Mouse (Mus musculus): ENCODE data around the gene Shank2. TPM values are rescaled to one million over a fixed set of nuclear protein-coding genes. Genes with fewer than 3 reads are reported as not detected.

The Shank2 gene
- polyA plus RNA-seq, 2 experiments, result 0.59 to 0.89 TPM

- Histone ChIP-seq H3K4me3 (replicated peaks; ENCODE audit: low read length) (no peak overlapping the region), H3K4me2 (replicated peaks; ENCODE audit: low read depth, low read length, severe bottlenecking) (no peak overlapping the region), H3K27ac (replicated peaks; ENCODE audit: low read depth, low read length) (no peak overlapping the region), H3K9me3 (ENCODE audit: control insufficient read depth, low read length) (no peaks in the 10 kb centered on the region), H3K4me1 (ENCODE audit: control insufficient read depth, insufficient read depth, low read length) (no peaks in the 10 kb centered on the region), H3K36me3 (ENCODE audit: control insufficient read depth, insufficient read depth, low read length) (no peaks in the 10 kb centered on the region), H3K9ac (ENCODE audit: low read depth, low read length, severe bottlenecking) (no peak overlapping the region), H3K27me3 (ENCODE audit: control insufficient read depth, insufficient read depth, low read length) (no peaks in the 10 kb centered on the region)
- no peak for TF ChIP-seq POLR2A (IDR thresholded peaks at IDR 0.05; ENCODE audit: borderline replicate concordance, extremely low read depth, insufficient read depth, insufficient read length)
- DNase-seq (ENCODE audit: low spot score) (peak; percentile 56), ATAC-seq (ENCODE audit: low FRiP score, low read depth) (no peak)
- WGBS, result 63% methylated on average over 2 of the region's 2 CpGs
These were observed 158.3 kb downstream of the Shank2 start for GRCm38 (mm10) chr7:144160066-144160465.

GRCm38 (mm10) chr7:144160646-144161249 lies 159.0 kb downstream of the Shank2 start:
- no peaks in the 10 kb centered on the region for H3K36me3 ChIP-seq (ENCODE audit: control insufficient read depth, insufficient read depth, low read length)
- ATAC-seq (ENCODE audit: low FRiP score, low read depth), result no peak
- no peak overlapping the region for H3K4me2 ChIP-seq (replicated peaks; ENCODE audit: low read depth, low read length, severe bottlenecking)
- no peak overlapping the region for H3K27ac ChIP-seq (replicated peaks; ENCODE audit: low read depth, low read length)
- H3K4me1 ChIP-seq (ENCODE audit: control insufficient read depth, insufficient read depth, low read length), result no peaks in the 10 kb centered on the region
- no peaks in the 10 kb centered on the region for H3K9me3 ChIP-seq (ENCODE audit: control insufficient read depth, low read length)
- no peaks in the 10 kb centered on the region for H3K27me3 ChIP-seq (ENCODE audit: control insufficient read depth, insufficient read depth, low read length)
- no peak for DNase-seq (ENCODE audit: low spot score)
- H3K9ac ChIP-seq (ENCODE audit: low read depth, low read length, severe bottlenecking), result no peak overlapping the region
- no peak for TF ChIP-seq POLR2A (IDR thresholded peaks at IDR 0.05; ENCODE audit: borderline replicate concordance, extremely low read depth, insufficient read depth, insufficient read length)
- no peak overlapping the region for H3K4me3 ChIP-seq (replicated peaks; ENCODE audit: low read length)
- 86% methylated on average over 15 of the region's 15 CpGs for WGBS

- no peak overlapping the region for H3K9ac ChIP-seq (ENCODE audit: low read depth, low read length, severe bottlenecking)
- H3K4me2 ChIP-seq (replicated peaks; ENCODE audit: low read depth, low read length, severe bottlenecking), result no peak overlapping the region
- no peak overlapping the region for H3K27ac ChIP-seq (replicated peaks; ENCODE audit: low read depth, low read length)
- no peak for ATAC-seq (ENCODE audit: low FRiP score, low read depth)
- DNase-seq (ENCODE audit: low spot score), result no peak
- no peak for TF ChIP-seq POLR2A (IDR thresholded peaks at IDR 0.05; ENCODE audit: borderline replicate concordance, extremely low read depth, insufficient read depth, insufficient read length)
- H3K9me3 ChIP-seq (ENCODE audit: control insufficient read depth, low read length), result no peaks in the 10 kb centered on the region
- H3K27me3 ChIP-seq (ENCODE audit: control insufficient read depth, insufficient read depth, low read length), result peaks cover 21% of the 10 kb centered on the region
- no peaks in the 10 kb centered on the region for H3K4me1 ChIP-seq (ENCODE audit: control insufficient read depth, insufficient read depth, low read length)
- WGBS, result 80% methylated on average over 5 of the region's 5 CpGs
- H3K4me3 ChIP-seq (replicated peaks; ENCODE audit: low read length), result no peak overlapping the region
- no peaks in the 10 kb centered on the region for H3K36me3 ChIP-seq (ENCODE audit: control insufficient read depth, insufficient read depth, low read length)
These were observed 168.5 kb downstream of the Shank2 start for GRCm38 (mm10) chr7:144170272-144170671.

GRCm38 (mm10) chr7:144170686-144171085 lies 169.0 kb downstream of the Shank2 start:
- no peak for DNase-seq (ENCODE audit: low spot score)
- no peaks in the 10 kb centered on the region for H3K9me3 ChIP-seq (ENCODE audit: control insufficient read depth, low read length)
- no peak overlapping the region for H3K9ac ChIP-seq (ENCODE audit: low read depth, low read length, severe bottlenecking)
- ATAC-seq (ENCODE audit: low FRiP score, low read depth), result no peak
- H3K4me1 ChIP-seq (ENCODE audit: control insufficient read depth, insufficient read depth, low read length), result no peaks in the 10 kb centered on the region
- H3K4me3 ChIP-seq (replicated peaks; ENCODE audit: low read length), result no peak overlapping the region
- H3K4me2 ChIP-seq (replicated peaks; ENCODE audit: low read depth, low read length, severe bottlenecking), result no peak overlapping the region
- no peak overlapping the region for H3K27ac ChIP-seq (replicated peaks; ENCODE audit: low read depth, low read length)
- no peak for TF ChIP-seq POLR2A (IDR thresholded peaks at IDR 0.05; ENCODE audit: borderline replicate concordance, extremely low read depth, insufficient read depth, insufficient read length)
- WGBS, result 83% methylated on average over 9 of the region's 9 CpGs
- H3K27me3 ChIP-seq (ENCODE audit: control insufficient read depth, insufficient read depth, low read length), result peaks cover 25% of the 10 kb centered on the region
- no peaks in the 10 kb centered on the region for H3K36me3 ChIP-seq (ENCODE audit: control insufficient read depth, insufficient read depth, low read length)

- Histone ChIP-seq H3K27ac (replicated peaks; ENCODE audit: low read depth, low read length) (no peak overlapping the region), H3K9me3 (ENCODE audit: control insufficient read depth, low read length) (no peaks in the 10 kb centered on the region), H3K4me2 (replicated peaks; ENCODE audit: low read depth, low read length, severe bottlenecking) (no peak overlapping the region), H3K36me3 (ENCODE audit: control insufficient read depth, insufficient read depth, low read length) (no peaks in the 10 kb centered on the region), H3K9ac (ENCODE audit: low read depth, low read length, severe bottlenecking) (no peak overlapping the region), H3K27me3 (ENCODE audit: control insufficient read depth, insufficient read depth, low read length) (peaks cover 38% of the 10 kb centered on the region), H3K4me3 (replicated peaks; ENCODE audit: low read length) (no peak overlapping the region), H3K4me1 (ENCODE audit: control insufficient read depth, insufficient read depth, low read length) (no peaks in the 10 kb centered on the region)
- TF ChIP-seq POLR2A (IDR thresholded peaks at IDR 0.05; ENCODE audit: borderline replicate concordance, extremely low read depth, insufficient read depth, insufficient read length), result no peak
- 93% methylated on average over 6 of the region's 6 CpGs for WGBS
- ATAC-seq (ENCODE audit: low FRiP score, low read depth), result no peak
- no peak for DNase-seq (ENCODE audit: low spot score)
These were observed 172.1 kb downstream of the Shank2 start for GRCm38 (mm10) chr7:144173869-144174268.

Data from limb, embryonic 14.5 days (tissue).